Mouse (Mus musculus) limb, embryonic 10.5 days (tissue): Measurements from ENCODE around the gene Uggt1. TPM values are rescaled to one million over a fixed set of nuclear protein-coding genes. Genes with fewer than 3 reads are reported as not detected.

Experiments used
- DNase-seq: peaks from one replicate; pipeline ENCODE4 v3.0.0-alpha.2; 2017; ENCODE audit warnings: low spot score
- H3K27ac ChIP-seq: fragments of 300-500 bp; sonication (generic); 2 replicates; pipeline ENCODE4 v1.5.1; 2016; ENCODE audit warnings: mild to moderate bottlenecking
- H3K27me3 ChIP-seq: fragments of 300-500 bp; sonication (generic); 2 replicates; pipeline ENCODE4 v1.6.1; 2016; ENCODE audit warnings: low read depth, mild to moderate bottlenecking; ENCODE audit not compliant: poor library complexity, severe bottlenecking
- H3K36me3 ChIP-seq: fragments of 300-500 bp; sonication (generic); 2 replicates; pipeline ENCODE4 v1.6.1; 2016; ENCODE audit warnings: mild to moderate bottlenecking, moderate library complexity
- H3K4me1 ChIP-seq: fragments of 300-500 bp; sonication (generic); 2 replicates; pipeline ENCODE4 v1.6.1; 2016
- H3K4me3 ChIP-seq: fragments of 300-500 bp; sonication (generic); 2 replicates; pipeline ENCODE4 v1.5.1; 2016; ENCODE audit warnings: mild to moderate bottlenecking, moderate library complexity
- H3K9me3 ChIP-seq: fragments of 300-500 bp; sonication (generic); replicated peaks from 2 replicates; pipeline ENCODE4 v1.6.1; 2016; ENCODE audit warnings: mild to moderate bottlenecking
- WGBS: fragments of 180-500 bp; shearing (Covaris S2); methylation state at CpG from one replicate; pipeline ENCODE4 v1.1.7; 2016; 5-methylcytosine and 5-hydroxymethylcytosine counted together
- polyA plus RNA-seq: library from polyadenylated mRNA; unstranded; fragments of >200 nt; fragmentation: Nextera tagmentation; extraction: Ambion mirVana; gene quantifications from 2 replicates; pipeline ENCODE4 v1.2.1, GENCODE M21; 2016

Gene Uggt1
- polyA plus RNA-seq, 1 experiment from 2014 or later = 54.1 TPM

GRCm38 (mm10) chr1:36269121-36269795 is 24.7 kb upstream of the Uggt1 start:
- Histone ChIP-seq H3K36me3 (no peaks in the 10 kb centered on the region), H3K4me3 (peak overlapping the region; percentile 27), H3K9me3 (no peaks in the 10 kb centered on the region), H3K27ac (no peak overlapping the region), H3K4me1 (peaks cover 41% of the 10 kb centered on the region), H3K27me3 (peaks cover 38% of the 10 kb centered on the region)
- WGBS = 33% methylated on average over 54 of the region's 54 CpGs
- DNase-seq = no peak

GRCm38 (mm10) chr1:36267595-36267994 is 23.1 kb upstream of the Uggt1 start:
- peaks cover 30% of the 10 kb centered on the region for H3K4me1 ChIP-seq
- peaks cover 38% of the 10 kb centered on the region for H3K27me3 ChIP-seq
- DNase-seq = no peak
- H3K36me3 ChIP-seq = no peaks in the 10 kb centered on the region
- no peak overlapping the region for H3K27ac ChIP-seq
- WGBS = 98% methylated on average over 3 of the region's 3 CpGs
- no peaks in the 10 kb centered on the region for H3K9me3 ChIP-seq
- H3K4me3 ChIP-seq = no peak overlapping the region

- DNase-seq = no peak
- Histone ChIP-seq H3K4me1 (peaks cover 21% of the 10 kb centered on the region), H3K4me3 (no peak overlapping the region), H3K27me3 (peaks cover 36% of the 10 kb centered on the region), H3K9me3 (no peaks in the 10 kb centered on the region), H3K27ac (no peak overlapping the region), H3K36me3 (no peaks in the 10 kb centered on the region)
- WGBS = 86% methylated on average over 6 of the region's 6 CpGs
These were observed 21.8 kb upstream of the Uggt1 start for GRCm38 (mm10) chr1:36266293-36266692.

- no peaks in the 10 kb centered on the region for H3K36me3 ChIP-seq
- H3K9me3 ChIP-seq = no peaks in the 10 kb centered on the region
- peaks cover 12% of the 10 kb centered on the region for H3K27me3 ChIP-seq
- peaks cover under 1% of the 10 kb centered on the region; the same call in 1 of the 2 replicates for H3K4me1 ChIP-seq
- WGBS = 80% methylated on average over 13 of the region's 13 CpGs
- DNase-seq = no peak
- H3K27ac ChIP-seq = no peak overlapping the region
- no peak overlapping the region for H3K4me3 ChIP-seq
These were observed 19.4 kb upstream of the Uggt1 start for GRCm38 (mm10) chr1:36263833-36264488.

- Histone ChIP-seq H3K9me3 (no peaks in the 10 kb centered on the region), H3K36me3 (no peaks in the 10 kb centered on the region), H3K27me3 (no peaks in the 10 kb centered on the region), H3K4me3 (no peak overlapping the region), H3K4me1 (no peaks in the 10 kb centered on the region), H3K27ac (no peak overlapping the region)
- WGBS = 84% methylated on average over 19 of the region's 19 CpGs
- no peak for DNase-seq
These were observed 17.4 kb upstream of the Uggt1 start for GRCm38 (mm10) chr1:36261708-36262504.

GRCm38 (mm10) chr1:36260418-36260817 is 15.9 kb upstream of the Uggt1 start:
- Histone ChIP-seq H3K27me3 (peaks cover 10% of the 10 kb centered on the region), H3K36me3 (no peaks in the 10 kb centered on the region), H3K4me1 (peaks cover 5% of the 10 kb centered on the region; the same call in 1 of the 2 replicates), H3K27ac (no peak overlapping the region), H3K9me3 (no peaks in the 10 kb centered on the region), H3K4me3 (no peak overlapping the region)
- no peak for DNase-seq
- WGBS = 100% methylated on average over 1 of the region's 1 CpGs

- DNase-seq = no peak
- no peak overlapping the region for H3K4me3 ChIP-seq
- WGBS = 96% methylated on average over 2 of the region's 2 CpGs
- H3K27ac ChIP-seq = no peak overlapping the region
- H3K36me3 ChIP-seq = no peaks in the 10 kb centered on the region
- H3K4me1 ChIP-seq = peaks cover 15% of the 10 kb centered on the region
- H3K27me3 ChIP-seq = peaks cover 21% of the 10 kb centered on the region
- H3K9me3 ChIP-seq = no peaks in the 10 kb centered on the region
These were observed 14.8 kb upstream of the Uggt1 start for GRCm38 (mm10) chr1:36259281-36259680.

GRCm38 (mm10) chr1:36258631-36259030 is 14.1 kb upstream of the Uggt1 start:
- peaks cover 28% of the 10 kb centered on the region for H3K27me3 ChIP-seq
- H3K4me3 ChIP-seq = no peak overlapping the region
- H3K27ac ChIP-seq = no peak overlapping the region
- H3K36me3 ChIP-seq = no peaks in the 10 kb centered on the region
- no peaks in the 10 kb centered on the region for H3K9me3 ChIP-seq
- H3K4me1 ChIP-seq = peaks cover 15% of the 10 kb centered on the region
- 58% methylated on average over 2 of the region's 2 CpGs for WGBS
- DNase-seq = no peak

GRCm38 (mm10) chr1:36257276-36257675 is 12.8 kb upstream of the Uggt1 start:
- H3K4me1 ChIP-seq = peaks cover 15% of the 10 kb centered on the region
- peaks cover 32% of the 10 kb centered on the region for H3K27me3 ChIP-seq
- H3K36me3 ChIP-seq = no peaks in the 10 kb centered on the region
- H3K27ac ChIP-seq = no peak overlapping the region
- WGBS = 90% methylated on average over 8 of the region's 8 CpGs
- DNase-seq = no peak
- no peaks in the 10 kb centered on the region for H3K9me3 ChIP-seq
- H3K4me3 ChIP-seq = no peak overlapping the region

- WGBS = 20% methylated on average over 20 of the region's 20 CpGs
- peak overlapping the region; percentile 50; the same call in 1 of the 2 replicates for H3K27ac ChIP-seq
- no peak for DNase-seq
These were observed 11.5 kb upstream of the Uggt1 start for GRCm38 (mm10) chr1:36255871-36256640.

GRCm38 (mm10) chr1:36254635-36255360 is 10.3 kb upstream of the Uggt1 start:
- H3K4me3 ChIP-seq = peak overlapping the region; percentile 42
- H3K27ac ChIP-seq = peak overlapping the region; percentile 61; the same call in 1 of the 2 replicates
- peak; percentile 59 for DNase-seq
- peaks cover 26% of the 10 kb centered on the region for H3K4me1 ChIP-seq
- no peaks in the 10 kb centered on the region for H3K36me3 ChIP-seq
- H3K9me3 ChIP-seq = no peaks in the 10 kb centered on the region
- peaks cover 32% of the 10 kb centered on the region for H3K27me3 ChIP-seq
- 9% methylated on average over 25 of the region's 25 CpGs for WGBS

More at GRCm38 (mm10) chr1:36255871-36256640, 11.5 kb upstream of the Uggt1 start:
- H3K27me3 ChIP-seq = peaks cover 32% of the 10 kb centered on the region
- peaks cover 25% of the 10 kb centered on the region for H3K4me1 ChIP-seq
- no peak overlapping the region for H3K4me3 ChIP-seq
- no peaks in the 10 kb centered on the region for H3K36me3 ChIP-seq
- no peaks in the 10 kb centered on the region for H3K9me3 ChIP-seq

GRCm38 (mm10) chr1:36252791-36253190 is 8.3 kb upstream of the Uggt1 start:
- 15% methylated on average over 6 of the region's 6 CpGs for WGBS
- Histone ChIP-seq H3K9me3 (no peaks in the 10 kb centered on the region), H3K27ac (no peak overlapping the region), H3K27me3 (peaks cover 32% of the 10 kb centered on the region), H3K4me3 (no peak overlapping the region), H3K36me3 (no peaks in the 10 kb centered on the region), H3K4me1 (peaks cover 26% of the 10 kb centered on the region)
- DNase-seq = peak; percentile 65
